Mouse (Mus musculus) kidney, postnatal 0 days (tissue): Measurements from ENCODE around the gene Gpr34. TPM values are rescaled to one million over a fixed set of nuclear protein-coding genes. Genes with fewer than 3 reads are reported as not detected.

Experiments
- ATAC-seq: fragments of 200-750 bp; cut with Nextera tagmentation; replicated peaks from 2 replicates; pipeline ENCODE4 v1.8.0; 2017; ENCODE audit warnings: low read depth, moderate number of reproducible peaks, moderate TSS enrichment, moderate library complexity; ENCODE audit not compliant: low FRiP score
- DNase-seq: peaks from one replicate; pipeline ENCODE4 v3.0.0-alpha.2; 2016; ENCODE audit warnings: low spot score
- H3K27ac ChIP-seq: fragments of 300-500 bp; sonication (generic); 2 replicates; pipeline ENCODE4 v1.5.1; 2014; ENCODE audit warnings: mild to moderate bottlenecking
- H3K27me3 ChIP-seq: fragments of 300-500 bp; sonication (generic); 2 replicates; pipeline ENCODE4 v1.6.1; 2014; ENCODE audit warnings: low read length, mixed read lengths; ENCODE audit not compliant: insufficient read depth
- H3K36me3 ChIP-seq: fragments of 300-500 bp; sonication (generic); 2 replicates; pipeline ENCODE4 v1.6.1; 2014; ENCODE audit warnings: low read length, mixed read lengths; ENCODE audit not compliant: insufficient read depth
- H3K4me1 ChIP-seq: fragments of 300-500 bp; sonication (generic); replicated peaks from 2 replicates; pipeline ENCODE4 v1.6.1; 2014; ENCODE audit warnings: antibody characterized with exemption, low read length, mixed read lengths; ENCODE audit not compliant: insufficient read depth
- H3K4me2 ChIP-seq: fragments of 300-500 bp; sonication (generic); 2 replicates; pipeline ENCODE4 v1.6.1; 2014; ENCODE audit warnings: mild to moderate bottlenecking, low read length, moderate library complexity, mixed read lengths
- H3K4me3 ChIP-seq: fragments of 300-500 bp; sonication (generic); replicated peaks from 2 replicates; pipeline ENCODE4 v1.5.1; 2014; ENCODE audit warnings: low read depth, low read length
- H3K9ac ChIP-seq: fragments of 300-500 bp; sonication (generic); 2 replicates; pipeline ENCODE4 v1.6.1; 2014; ENCODE audit warnings: low read depth, low read length
- H3K9me3 ChIP-seq: fragments of 300-500 bp; sonication (generic); replicated peaks from 2 replicates; pipeline ENCODE4 v1.6.1; 2016; ENCODE audit warnings: low read length, inconsistent platforms, mixed read lengths
- CTCF ChIP-seq: IDR thresholded peaks from 2 replicates; pipeline ENCODE4 v1.5.1; 2016; ENCODE audit warnings: antibody characterized with exemption, low read depth, mild to moderate bottlenecking, moderate library complexity
- WGBS: fragments of 180-500 bp; shearing (Covaris S2); extraction: QIAGEN DNeasy Blood & Tissue Kit; methylation state at CpG from one replicate; pipeline ENCODE4 v1.1.7; 2014; 5-methylcytosine and 5-hydroxymethylcytosine counted together
- polyA plus RNA-seq: library from polyadenylated mRNA; unstranded; fragments of >200 nt; fragmentation: Nextera tagmentation; extraction: Ambion mirVana; gene quantifications from 2 replicates; pipeline ENCODE4 v1.2.1, GENCODE M21; 2015

The Gpr34 gene
- polyA plus RNA-seq, 1 experiment from 2014 or later: 1.6 TPM

- no peaks in the 10 kb centered on the region for H3K4me1 ChIP-seq
- 77% methylated on average over 2 of the region's 2 CpGs for WGBS
- no peak for TF ChIP-seq CTCF
- no peak overlapping the region for H3K4me3 ChIP-seq
- H3K36me3 ChIP-seq: no peaks in the 10 kb centered on the region
- no peak for ATAC-seq
- no peak overlapping the region for H3K9ac ChIP-seq
- no peak for DNase-seq
- H3K4me2 ChIP-seq: no peak overlapping the region
- H3K27me3 ChIP-seq: no peaks in the 10 kb centered on the region
- no peaks in the 10 kb centered on the region for H3K9me3 ChIP-seq
- no peak overlapping the region for H3K27ac ChIP-seq
Observed at GRCm38 (mm10) chrX:13651889-13652288, 20.0 kb downstream of the Gpr34 start.

DNA sequence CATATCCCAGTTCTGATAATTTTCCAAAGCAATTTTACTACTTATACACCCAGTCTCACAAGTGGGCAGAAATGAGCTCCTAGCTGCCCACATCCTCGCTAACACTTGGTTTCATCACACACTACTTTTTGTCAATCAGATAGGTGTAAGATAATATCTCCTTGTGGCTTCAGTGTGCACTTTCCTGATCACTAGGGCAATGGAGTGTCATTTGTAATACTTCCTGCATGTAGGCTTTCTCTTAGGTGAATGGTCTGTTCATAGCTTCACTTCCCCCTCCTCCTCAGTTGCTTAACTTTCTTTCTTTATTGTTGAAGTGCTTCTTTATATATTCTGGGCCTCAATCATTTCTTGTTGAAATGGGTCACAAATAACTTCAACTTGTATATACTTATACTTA is 20.4 kb downstream of the Gpr34 start:
- H3K27ac ChIP-seq: no peak overlapping the region
- H3K9ac ChIP-seq: no peak overlapping the region
- WGBS: 95% methylated on average over 1 of the region's 1 CpGs
- no peak for TF ChIP-seq CTCF
- no peak overlapping the region for H3K4me2 ChIP-seq
- H3K4me1 ChIP-seq: no peaks in the 10 kb centered on the region
- no peaks in the 10 kb centered on the region for H3K27me3 ChIP-seq
- no peak overlapping the region for H3K4me3 ChIP-seq
- H3K9me3 ChIP-seq: no peaks in the 10 kb centered on the region
- H3K36me3 ChIP-seq: no peaks in the 10 kb centered on the region
- DNase-seq: no peak
- no peak for ATAC-seq

GRCm38 (mm10) chrX:13655005-13655421 is 23.1 kb downstream of the Gpr34 start:
- WGBS: 63% methylated on average over 3 of the region's 3 CpGs
- Histone ChIP-seq H3K4me1 (no peaks in the 10 kb centered on the region), H3K4me2 (no peak overlapping the region), H3K9ac (no peak overlapping the region), H3K9me3 (no peaks in the 10 kb centered on the region), H3K27ac (no peak overlapping the region), H3K36me3 (no peaks in the 10 kb centered on the region), H3K4me3 (no peak overlapping the region), H3K27me3 (no peaks in the 10 kb centered on the region)
- DNase-seq (no peak), ATAC-seq (no peak)
- no peak for TF ChIP-seq CTCF

DNA sequence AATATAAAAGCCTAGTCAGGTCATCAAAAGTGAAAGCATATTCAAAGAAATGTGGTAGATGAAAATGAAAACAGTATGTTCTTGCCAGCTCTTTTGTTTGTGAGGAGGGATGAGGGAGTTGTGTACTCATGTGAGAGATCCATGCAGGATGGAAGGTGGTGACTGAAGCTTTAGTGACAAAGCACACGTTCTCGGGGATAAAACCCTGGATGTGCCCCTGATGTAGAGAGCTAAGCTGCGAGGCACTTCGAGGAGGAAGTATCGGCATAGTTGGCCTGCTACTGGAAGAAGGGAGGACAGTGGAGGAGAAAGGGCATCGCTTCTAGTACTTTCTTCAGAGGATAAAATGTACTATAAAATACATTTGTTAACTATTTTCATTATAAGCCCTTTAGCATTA is 24.0 kb downstream of the Gpr34 start:
- DNase-seq (no peak), ATAC-seq (no peak)
- H3K36me3 ChIP-seq: no peaks in the 10 kb centered on the region

GRCm38 (mm10) chrX:13656721-13657120 is 24.8 kb downstream of the Gpr34 start:
- H3K27me3 ChIP-seq: no peaks in the 10 kb centered on the region
- 8% methylated on average over 1 of the region's 1 CpGs for WGBS
- no peak overlapping the region for H3K4me2 ChIP-seq
- peak; percentile 70 for TF ChIP-seq CTCF
- H3K27ac ChIP-seq: no peak overlapping the region
- no peak for ATAC-seq
- no peaks in the 10 kb centered on the region for H3K9me3 ChIP-seq
- H3K36me3 ChIP-seq: no peaks in the 10 kb centered on the region
- no peak overlapping the region for H3K9ac ChIP-seq
- no peaks in the 10 kb centered on the region for H3K4me1 ChIP-seq
- peak; percentile 60 for DNase-seq
- H3K4me3 ChIP-seq: no peak overlapping the region

More for the DNA sequence above, 24.0 kb downstream of the Gpr34 start:
- Histone ChIP-seq H3K9me3 (no peaks in the 10 kb centered on the region), H3K27ac (no peak overlapping the region), H3K27me3 (no peaks in the 10 kb centered on the region), H3K9ac (no peak overlapping the region), H3K4me3 (no peak overlapping the region), H3K4me2 (no peak overlapping the region), H3K4me1 (no peaks in the 10 kb centered on the region)
- 72% methylated on average over 6 of the region's 6 CpGs for WGBS
- TF ChIP-seq CTCF: no peak

DNA sequence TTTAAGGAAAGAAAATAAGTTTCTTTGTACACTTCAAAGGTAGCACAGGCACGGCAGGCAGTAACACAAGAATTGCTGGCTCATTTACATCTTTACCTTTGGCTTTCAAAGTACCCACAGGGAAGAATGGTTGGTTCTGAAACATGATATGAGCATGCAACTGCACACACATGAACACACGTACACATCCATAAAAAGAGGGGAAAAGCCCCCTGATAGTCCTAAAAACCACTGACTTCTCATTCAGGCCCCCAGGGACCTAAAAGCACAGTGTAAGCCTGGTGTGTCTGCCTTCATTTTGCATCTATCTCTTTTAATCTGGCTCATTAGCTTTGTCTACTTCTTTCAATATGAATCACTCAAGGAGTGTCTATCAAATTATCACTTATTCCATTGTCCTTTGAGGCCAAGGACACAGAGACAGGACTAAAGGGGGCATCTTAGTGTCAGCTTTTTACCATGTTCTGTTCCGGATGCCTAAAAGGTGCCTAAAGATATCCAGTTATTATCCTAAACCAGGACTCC is 26.8 kb downstream of the Gpr34 start:
- Histone ChIP-seq H3K4me3 (no peak overlapping the region), H3K9ac (no peak overlapping the region), H3K27me3 (no peaks in the 10 kb centered on the region), H3K27ac (no peak overlapping the region), H3K36me3 (no peaks in the 10 kb centered on the region), H3K4me2 (no peak overlapping the region), H3K4me1 (no peaks in the 10 kb centered on the region), H3K9me3 (no peaks in the 10 kb centered on the region)
- ATAC-seq: no peak
- no peak for DNase-seq
- TF ChIP-seq CTCF: no peak
- 67% methylated on average over 3 of the region's 3 CpGs for WGBS
